Mouse (Mus musculus) cerebellum, adult 2 months (tissue): Measurements from ENCODE around the gene Nudt3. TPM values are rescaled to one million over a fixed set of nuclear protein-coding genes. Genes with fewer than 3 reads are reported as not detected.

Source experiments
- DNase-seq, 2 experiments: peaks; one replicate each; pipeline ENCODE4 v3.0.0; 2021
- H3K27ac ChIP-seq: fragments of 200-500 bp; 2 replicates; pipeline ENCODE4 v1.5.1; 2012; ENCODE audit warnings: low read length, control low read depth, inconsistent platforms; ENCODE audit not compliant: insufficient read depth
- H3K27me3 ChIP-seq: fragments of 200-500 bp; 2 replicates; pipeline ENCODE4 v1.6.1; 2012; ENCODE audit warnings: inconsistent platforms, mild to moderate bottlenecking, low read length, moderate library complexity; ENCODE audit not compliant: control insufficient read depth, insufficient read depth
- H3K4me1 ChIP-seq: fragments of 200-500 bp; 2 replicates; pipeline ENCODE4 v1.6.1; 2011; ENCODE audit warnings: low read length; ENCODE audit not compliant: control insufficient read depth, insufficient read depth
- H3K4me3 ChIP-seq: fragments of 200-500 bp; replicated peaks from 2 replicates; pipeline ENCODE3; 2011; ENCODE audit warnings: mild to moderate bottlenecking, low read depth, low read length, control low read depth; ENCODE audit not compliant: insufficient read depth
- CTCF ChIP-seq: fragments of 200-500 bp; IDR thresholded peaks from 2 replicates; pipeline ENCODE4 v1.5.1; 2011; ENCODE audit warnings: low read depth, mild to moderate bottlenecking, control low read depth, low read length, moderate library complexity, borderline replicate concordance; ENCODE audit not compliant: insufficient read depth
- POLR2A ChIP-seq: fragments of 200-500 bp; IDR thresholded peaks from 2 replicates; pipeline ENCODE4 v1.6.1; 2011; ENCODE audit warnings: low read length, control low read depth, borderline replicate concordance; ENCODE audit not compliant: insufficient read depth
- WGBS: fragments of 180-500 bp; shearing (Covaris S2); methylation state at CpG from one replicate; pipeline ENCODE4 v1.1.7; 2018; 5-methylcytosine and 5-hydroxymethylcytosine counted together
- polyA plus RNA-seq: library from polyadenylated mRNA; depleted of rRNA; stranded (reverse); fragments of >200 nt; gene quantifications from 2 replicates; pipeline ENCODE4 v1.2.3, GENCODE M21; 2012

The Nudt3 gene
- polyA plus RNA-seq, 1 experiment = 366 TPM

DNA sequence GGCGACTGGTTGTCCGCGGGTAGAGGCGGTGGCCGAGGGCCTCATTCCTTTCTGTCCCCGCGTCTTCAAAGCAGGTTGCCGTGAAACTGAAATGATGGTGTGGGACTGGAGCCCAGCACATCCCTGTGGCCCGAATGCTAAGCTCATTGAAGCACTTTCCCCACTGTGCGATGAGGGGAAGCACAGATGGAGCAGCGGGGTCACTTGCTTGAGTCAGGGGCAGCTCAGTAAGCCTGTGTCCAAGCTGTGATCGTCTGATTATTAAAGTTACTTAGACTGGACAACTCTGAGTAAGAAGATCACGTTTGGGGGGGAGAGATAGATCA is 57.4 kb downstream of the Nudt3 start:
- 0% methylated on average over 13 of the region's 13 CpGs for WGBS
- no peak for TF ChIP-seq CTCF
- TF ChIP-seq POLR2A = no peak; the same call in 1 of the 2 replicates
- peaks cover 26% of the 10 kb centered on the region for H3K4me1 ChIP-seq
- H3K27ac ChIP-seq = peak overlapping the region; percentile 91
- DNase-seq = no peak
- no peaks in the 10 kb centered on the region for H3K27me3 ChIP-seq
- peak overlapping the region; percentile 84 for H3K4me3 ChIP-seq

- under 1% methylated on average over 57 of the region's 58 CpGs for WGBS
- Histone ChIP-seq H3K27me3 (no peaks in the 10 kb centered on the region), H3K4me3 (peak within 1 kb of the TSS; percentile 84), H3K27ac (peak within 1 kb of the TSS; percentile 91), H3K4me1 (peaks cover 26% of the 10 kb centered on the region)
- peak; percentile 98 to 100 for DNase-seq
- peak; percentile 70; the same call in 1 of the 2 replicates for TF ChIP-seq POLR2A
- peak; percentile 76 for TF ChIP-seq CTCF
Measured at GRCm38 (mm10) chr17:27565163-27565941, 57.9 kb downstream of the Nudt3 start, which contains the start of gene AI413582. Gene AI413582 (minus strand): TSS chr17:27565756.

DNA sequence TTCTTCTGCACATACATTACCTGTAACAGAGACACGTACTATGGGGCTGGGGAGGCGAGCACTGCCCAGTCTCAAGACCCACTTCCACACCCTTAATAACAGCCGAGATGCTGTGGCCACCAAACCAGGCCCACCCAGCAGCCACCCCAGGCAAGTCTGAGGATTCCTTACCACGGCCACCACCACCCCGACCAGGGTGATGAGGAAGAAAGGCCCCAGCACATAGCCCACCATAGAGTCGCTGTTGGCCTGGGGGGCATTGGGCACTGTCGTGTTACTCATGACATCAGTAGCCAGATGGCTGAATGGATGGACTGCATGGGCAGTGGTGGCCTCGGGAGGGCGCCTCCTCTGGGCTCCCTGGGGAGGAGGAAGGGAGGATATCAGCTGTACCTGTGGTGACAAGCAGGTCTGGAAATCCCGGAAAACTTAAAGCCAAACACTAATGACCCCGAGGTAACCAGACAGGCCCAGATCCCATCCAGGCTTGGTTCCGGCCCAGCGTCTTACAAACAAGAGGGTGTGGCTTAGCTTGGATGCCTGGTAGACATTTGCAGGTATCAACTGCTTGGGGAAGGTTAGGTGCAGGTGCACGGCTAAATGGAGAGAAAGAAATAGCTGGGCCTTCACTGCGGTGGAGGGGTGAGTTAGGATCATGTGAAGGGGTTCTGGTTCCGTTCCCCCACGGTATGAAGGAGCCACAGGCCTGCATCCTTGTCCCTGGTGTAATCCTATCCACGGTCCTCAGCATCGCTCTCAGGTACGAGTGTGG is 58.7 kb downstream of the Nudt3 start:
- DNase-seq = peak; percentile 58 to 67
- Histone ChIP-seq H3K4me3 (peak overlapping the region; percentile 61), H3K27me3 (no peaks in the 10 kb centered on the region), H3K4me1 (peaks cover 29% of the 10 kb centered on the region), H3K27ac (peak overlapping the region; percentile 60)
- 14% methylated on average over 20 of the region's 20 CpGs for WGBS
- TF ChIP-seq CTCF = no peak
- TF ChIP-seq POLR2A = no peak

DNA sequence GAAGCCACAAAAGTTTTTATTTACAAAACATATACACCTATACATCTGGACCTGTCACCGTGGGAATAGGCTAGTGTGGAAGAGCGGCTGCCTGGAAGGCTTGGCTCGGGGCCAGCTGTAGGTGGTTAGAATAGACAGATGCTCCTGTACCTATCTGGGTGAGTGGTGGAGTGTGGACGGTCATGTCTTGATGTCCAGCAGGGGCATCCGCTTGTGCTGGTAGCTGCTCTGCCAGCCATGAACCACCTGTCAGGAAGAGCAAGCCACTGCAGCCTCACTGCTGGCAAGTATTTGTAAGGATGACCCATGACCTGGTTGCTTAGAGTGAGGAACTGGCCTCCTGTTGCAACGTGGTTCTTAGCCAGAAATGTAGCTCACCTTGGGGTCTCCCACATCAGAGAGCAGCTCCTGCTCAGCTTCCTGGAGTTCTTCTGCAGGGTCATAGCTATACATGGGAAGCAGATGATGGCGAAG is 59.5 kb downstream of the Nudt3 start:
- DNase-seq = peak; percentile 53 to 55
- TF ChIP-seq POLR2A = no peak
- 23% methylated on average over 7 of the region's 7 CpGs for WGBS
- H3K27ac ChIP-seq = no peak overlapping the region; the same call in 1 of the 2 replicates
- no peaks in the 10 kb centered on the region for H3K27me3 ChIP-seq
- no peak overlapping the region for H3K4me3 ChIP-seq
- peaks cover 35% of the 10 kb centered on the region for H3K4me1 ChIP-seq

GRCm38 (mm10) chr17:27561809-27562526 is 61.3 kb downstream of the Nudt3 start:
- peak in 1 of 2 experiments; percentile 62 for DNase-seq
- Histone ChIP-seq H3K4me3 (no peak overlapping the region), H3K4me1 (peaks cover 32% of the 10 kb centered on the region), H3K27me3 (no peaks in the 10 kb centered on the region), H3K27ac (no peak overlapping the region)
- 59% methylated on average over 9 of the region's 11 CpGs for WGBS
- no peak for TF ChIP-seq CTCF
- no peak for TF ChIP-seq POLR2A

- 64% methylated on average over 13 of the region's 13 CpGs for WGBS
- TF ChIP-seq CTCF = no peak
- TF ChIP-seq POLR2A = no peak
- Histone ChIP-seq H3K4me3 (no peak overlapping the region), H3K4me1 (peaks cover 27% of the 10 kb centered on the region), H3K27ac (no peak overlapping the region), H3K27me3 (no peaks in the 10 kb centered on the region)
- no peak for DNase-seq
Measured at GRCm38 (mm10) chr17:27560926-27561480, 62.3 kb downstream of the Nudt3 start.

GRCm38 (mm10) chr17:27559596-27559995 is 63.7 kb downstream of the Nudt3 start:
- H3K27ac ChIP-seq = no peak overlapping the region
- TF ChIP-seq POLR2A = no peak
- no peak for TF ChIP-seq CTCF
- no peak for DNase-seq
- WGBS = 72% methylated on average over 12 of the region's 12 CpGs
- H3K4me1 ChIP-seq = peaks cover 24% of the 10 kb centered on the region
- H3K27me3 ChIP-seq = no peaks in the 10 kb centered on the region
- no peak overlapping the region for H3K4me3 ChIP-seq
